ENCODE assay signal across 18 mouse cellular contexts in the genomic region with DNA sequence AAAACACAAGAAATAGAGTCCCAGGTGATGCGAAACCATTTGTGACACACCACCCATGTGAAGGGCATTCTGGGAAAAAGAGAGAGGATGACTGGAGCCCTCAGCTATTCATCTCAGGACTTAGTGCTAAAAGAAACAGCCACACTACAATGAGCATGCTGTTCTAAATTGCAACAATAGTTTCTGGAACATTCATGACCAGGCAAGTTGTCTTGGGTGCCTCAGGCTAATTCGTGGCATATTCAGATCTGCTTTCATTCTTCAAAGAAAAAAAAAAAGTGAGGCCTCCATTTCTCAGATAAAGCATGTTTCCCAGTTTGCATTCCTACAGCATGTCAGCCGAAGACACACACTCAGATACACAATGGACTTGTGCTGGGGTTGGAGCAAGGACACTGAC.
"Had no signal": no experiment of that assay in that cellular context is flagged by ENCODE, and none has a peak within 500 bp of the region (broad histone marks: within the 10 kb centered on the region; RNA-seq: fewer than 3 reads in every experiment).

No protein-coding gene starts in this region.

- H3K4me3 ChIP-seq: kidney, embryonic 15.5 days; left cerebral cortex, adult 2 months; liver, embryonic 13.5 days; midbrain, embryonic 15.5 days; neural tube, embryonic 12.5 days; neural tube, embryonic 15.5 days had no signal

- DNase-seq: kidney, postnatal 10 days; kidney, postnatal 36 days; layer of hippocampus, postnatal 36 days; liver, embryonic 13.5 days; lung, adult 2 months; lung, postnatal 14 days; lung, postnatal 4 days; right cerebral cortex, adult 18-20 months; right cerebral cortex, postnatal 14 days; right cerebral cortex, postnatal 4 days; thymus, adult 18-20 months; thymus, postnatal 36 days had no signal

- H3K36me3 ChIP-seq: liver, embryonic 13.5 days; midbrain, embryonic 15.5 days; neural tube, embryonic 12.5 days; neural tube, embryonic 15.5 days had no signal

- H3K9me3 ChIP-seq: kidney, embryonic 15.5 days; liver, embryonic 13.5 days; midbrain, embryonic 15.5 days; neural tube, embryonic 12.5 days; neural tube, embryonic 15.5 days had no signal

- H3K4me2 ChIP-seq: kidney, embryonic 15.5 days; liver, embryonic 13.5 days; midbrain, embryonic 11.5 days; midbrain, embryonic 15.5 days; neural tube, embryonic 12.5 days; neural tube, embryonic 15.5 days had no signal

- ATAC-seq: midbrain, embryonic 15.5 days had no signal

- H3K9ac ChIP-seq: kidney, embryonic 15.5 days; liver, embryonic 13.5 days; midbrain, embryonic 15.5 days; neural tube, embryonic 12.5 days; neural tube, embryonic 15.5 days had no signal

- H3K4me1 ChIP-seq: liver, embryonic 13.5 days had no signal

- H3K27me3 ChIP-seq: kidney, embryonic 15.5 days; liver, embryonic 13.5 days; midbrain, embryonic 15.5 days; neural tube, embryonic 12.5 days; neural tube, embryonic 15.5 days had no signal

- H3K27ac ChIP-seq: kidney, embryonic 15.5 days; left cerebral cortex, adult 2 months; liver, embryonic 13.5 days; midbrain, embryonic 15.5 days; neural tube, embryonic 12.5 days; neural tube, embryonic 15.5 days had no signal
